Mouse (Mus musculus) ES-Bruce4 (cell line): ENCODE data around the gene Cenpq.

Source experiments
- CTCF ChIP-seq: IDR thresholded peaks from one replicate; pipeline ENCODE4 v1.8.1; 2011; ENCODE audit warnings: low read depth, low read length
- POLR2A ChIP-seq: IDR thresholded peaks from one replicate; pipeline ENCODE4 v1.8.1; 2011; ENCODE audit warnings: low read length; ENCODE audit not compliant: insufficient read depth

- TF ChIP-seq POLR2A = no peak
- no peak for TF ChIP-seq CTCF
These were observed 61.2 kb downstream of the Cenpq start for GRCm38 (mm10) chr17:40873582-40874011.
